Mouse (Mus musculus) thymus, adult 2 months (tissue): Measurements from ENCODE around the gene Pkib. TPM values are rescaled to one million over a fixed set of nuclear protein-coding genes. Genes with fewer than 3 reads are reported as not detected.

Source experiments
- DNase-seq: peaks from one replicate; pipeline ENCODE4 v3.0.0; 2021
- H3K27ac ChIP-seq: fragments of 200-500 bp; 2 replicates; pipeline ENCODE4 v1.5.1; 2012; ENCODE audit warnings: low read length, control low read depth; ENCODE audit not compliant: control insufficient read depth, insufficient read depth
- H3K27me3 ChIP-seq: fragments of 200-500 bp; 2 replicates; pipeline ENCODE4 v1.6.1; 2012; ENCODE audit warnings: mild to moderate bottlenecking, low read length, moderate library complexity, mixed read lengths; ENCODE audit not compliant: control insufficient read depth, insufficient read depth
- H3K36me3 ChIP-seq: fragments of 200-500 bp; 2 replicates; pipeline ENCODE4 v1.6.1; 2012; ENCODE audit warnings: mild to moderate bottlenecking, low read length, moderate library complexity; ENCODE audit not compliant: control insufficient read depth, insufficient read depth
- H3K4me1 ChIP-seq: fragments of 200-500 bp; replicated peaks from 2 replicates; pipeline ENCODE4 v1.6.1; 2012; ENCODE audit warnings: low read length; ENCODE audit not compliant: control insufficient read depth, insufficient read depth
- H3K4me3 ChIP-seq: fragments of 200-500 bp; 2 replicates; pipeline ENCODE4 v1.5.1; 2012; ENCODE audit warnings: mild to moderate bottlenecking, low read length, control low read depth, moderate library complexity; ENCODE audit not compliant: control insufficient read depth, insufficient read depth
- CTCF ChIP-seq: fragments of 200-500 bp; IDR thresholded peaks from 2 replicates; pipeline ENCODE4 v1.5.1; 2012; ENCODE audit warnings: mild to moderate bottlenecking, control low read depth, low read length, moderate library complexity, borderline replicate concordance; ENCODE audit not compliant: control insufficient read depth, poor library complexity, insufficient read depth; ENCODE audit errors: extremely low read depth
- POLR2A ChIP-seq: fragments of 200-500 bp; IDR thresholded peaks from 2 replicates; pipeline ENCODE4 v1.6.1; 2012; ENCODE audit warnings: mild to moderate bottlenecking, low read length, control low read depth, moderate library complexity; ENCODE audit not compliant: control insufficient read depth, poor library complexity, insufficient read depth; ENCODE audit errors: extremely low read depth
- WGBS: fragments of 180-500 bp; shearing (Covaris S2); methylation state at CpG from one replicate; pipeline ENCODE4 v1.1.7; 2018; 5-methylcytosine and 5-hydroxymethylcytosine counted together
- polyA plus RNA-seq: library from polyadenylated mRNA; depleted of rRNA; stranded (reverse); fragments of >200 nt; gene quantifications from 2 replicates; pipeline ENCODE4 v1.2.3, GENCODE M21; 2012; rRNA removed

Gene Pkib
- polyA plus RNA-seq = 3.0 and 4.3 TPM in 2 replicates

- H3K27ac ChIP-seq = no peak within 1 kb of the TSS
- WGBS = 8% methylated on average over 41 of the region's 41 CpGs
- no peaks in the 10 kb centered on the region for H3K36me3 ChIP-seq
Observed at GRCm38 (mm10) chr10:57631896-57632867, at the start of gene Pkib. Gene Pkib (plus strand): TSS chr10:57631981.

GRCm38 (mm10) chr10:57583927-57584326 lies 47.9 kb upstream of the Pkib start:
- no peak overlapping the region for H3K4me3 ChIP-seq
- H3K27ac ChIP-seq = no peak overlapping the region
- H3K27me3 ChIP-seq = no peaks in the 10 kb centered on the region
- H3K36me3 ChIP-seq = no peaks in the 10 kb centered on the region
- WGBS = 83% methylated on average over 1 of the region's 1 CpGs
- TF ChIP-seq CTCF = no peak
- TF ChIP-seq POLR2A = no peak
- DNase-seq = no peak
- no peaks in the 10 kb centered on the region for H3K4me1 ChIP-seq

More at GRCm38 (mm10) chr10:57631896-57632867, at the start of gene Pkib:
- peak; percentile 19 for DNase-seq
- Histone ChIP-seq H3K4me3 (peak within 1 kb of the TSS; percentile 8; the same call in 1 of the 2 replicates), H3K27me3 (no peaks in the 10 kb centered on the region), H3K4me1 (no peaks in the 10 kb centered on the region)
- TF ChIP-seq CTCF = no peak
- no peak for TF ChIP-seq POLR2A

- no peak overlapping the region for H3K4me3 ChIP-seq
- no peak overlapping the region for H3K27ac ChIP-seq
- no peak for TF ChIP-seq CTCF
- TF ChIP-seq POLR2A = no peak
- no peaks in the 10 kb centered on the region for H3K4me1 ChIP-seq
- H3K27me3 ChIP-seq = no peaks in the 10 kb centered on the region
- H3K36me3 ChIP-seq = no peaks in the 10 kb centered on the region
- no peak for DNase-seq
- 94% methylated on average over 2 of the region's 2 CpGs for WGBS
Observed at GRCm38 (mm10) chr10:57594266-57594665, 37.5 kb upstream of the Pkib start.

GRCm38 (mm10) chr10:57597172-57597571 lies 34.6 kb upstream of the Pkib start:
- TF ChIP-seq POLR2A (no peak), CTCF (no peak)
- Histone ChIP-seq H3K27me3 (no peaks in the 10 kb centered on the region), H3K36me3 (no peaks in the 10 kb centered on the region), H3K4me3 (no peak overlapping the region), H3K4me1 (no peaks in the 10 kb centered on the region), H3K27ac (no peak overlapping the region)
- WGBS = 86% methylated on average over 2 of the region's 2 CpGs
- DNase-seq = no peak

GRCm38 (mm10) chr10:57602951-57603350 lies 28.8 kb upstream of the Pkib start:
- Histone ChIP-seq H3K27ac (no peak overlapping the region), H3K4me1 (no peaks in the 10 kb centered on the region), H3K36me3 (no peaks in the 10 kb centered on the region), H3K27me3 (no peaks in the 10 kb centered on the region), H3K4me3 (no peak overlapping the region)
- TF ChIP-seq CTCF (no peak), POLR2A (no peak)
- WGBS = 55% methylated on average over 4 of the region's 4 CpGs
- no peak for DNase-seq

- Histone ChIP-seq H3K36me3 (no peaks in the 10 kb centered on the region), H3K4me3 (no peak overlapping the region), H3K27me3 (no peaks in the 10 kb centered on the region), H3K27ac (no peak overlapping the region), H3K4me1 (no peaks in the 10 kb centered on the region)
- TF ChIP-seq POLR2A = no peak
- TF ChIP-seq CTCF = no peak
- 96% methylated on average over 10 of the region's 10 CpGs for WGBS
- DNase-seq = no peak
Observed at GRCm38 (mm10) chr10:57623311-57623710, 8.5 kb upstream of the Pkib start.
